ENCODE assay signal across 9 mouse cellular contexts in the genomic region with DNA sequence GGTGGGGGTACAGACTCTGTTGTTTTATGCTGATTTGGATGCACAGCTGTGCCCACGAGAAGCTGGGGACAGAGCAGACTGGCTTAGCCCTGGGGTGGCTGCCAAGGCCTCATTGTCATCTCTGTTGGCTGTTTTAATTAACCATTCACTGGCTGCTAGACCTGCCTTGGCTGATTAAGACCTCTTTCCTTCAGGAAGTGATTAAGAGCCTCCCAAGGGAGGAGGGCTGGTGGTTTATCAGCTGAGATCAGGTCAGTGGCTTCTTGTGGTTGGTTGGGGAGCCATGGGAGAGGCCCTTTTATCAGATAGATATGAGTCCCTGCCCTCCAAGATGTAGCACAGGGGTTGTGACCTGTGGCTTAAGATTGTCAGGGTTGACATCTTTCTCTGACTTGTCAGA. TPM values are rescaled to one million over a fixed set of nuclear protein-coding genes. Genes with fewer than 3 reads are reported as not detected.
DNase-seq lines count a peak whose midpoint lies in the region; ATAC-seq and TF ChIP-seq lines count a peak whose summit lies in the region.
"Had no signal": no experiment of that assay in that cellular context is flagged by ENCODE, and none has a peak within 500 bp of the region (broad histone marks: within the 10 kb centered on the region; RNA-seq: fewer than 3 reads in every experiment).

No protein-coding gene starts in this region.

- H3K9ac ChIP-seq in forebrain, embryonic 14.5 days (ENCODE audit: low read length) = no peak overlapping the region

- intact Hi-C loops in left cerebral cortex, postnatal 4 days (cut with DNase I) = no loop called here

- 0% methylated on average over 1 of the region's 1 CpGs for WGBS in forebrain, embryonic 14.5 days
- WGBS in olfactory bulb, adult 2 months = 23% methylated on average over 1 of the region's 1 CpGs

- no peaks in the 10 kb centered on the region for H3K27me3 ChIP-seq in forebrain, embryonic 14.5 days (replicated peaks; ENCODE audit: control insufficient read depth, insufficient read depth, low read length)

- no peaks in the 10 kb centered on the region for H3K9me3 ChIP-seq in forebrain, embryonic 14.5 days (replicated peaks; ENCODE audit: control insufficient read depth, low read length)

- no peaks in the 10 kb centered on the region for H3K36me3 ChIP-seq in forebrain, embryonic 14.5 days (ENCODE audit: control insufficient read depth, insufficient read depth, low read length)

- peak; percentile 84 for ATAC-seq in forebrain, embryonic 14.5 days

- no peak overlapping the region for H3K4me3 ChIP-seq in forebrain, embryonic 14.5 days (ENCODE audit: low read depth, low read length)
- H3K4me3 ChIP-seq in olfactory bulb, adult 2 months (ENCODE audit: insufficient read depth, low read depth, low read length) = no peak overlapping the region

- peak overlapping the region; percentile 10; the same call in 1 of the 2 replicates for H3K27ac ChIP-seq in forebrain, embryonic 14.5 days (ENCODE audit: low read depth, low read length)
- H3K27ac ChIP-seq in olfactory bulb, adult 2 months (ENCODE audit: insufficient read depth, low read depth, low read length) = 0 out of 2 replicates have a peak overlapping the region, but pooled peaks have one; percentile 28

- peaks cover 14% of the 10 kb centered on the region for H3K4me1 ChIP-seq in forebrain, embryonic 14.5 days (ENCODE audit: control insufficient read depth, insufficient read depth, low read length)
- peaks cover 12% of the 10 kb centered on the region for H3K4me1 ChIP-seq in olfactory bulb, adult 2 months (ENCODE audit: control insufficient read depth, insufficient read depth, low read length)

- TF ChIP-seq POLR2A in olfactory bulb, adult 2 months (IDR thresholded peaks at IDR 0.05; ENCODE audit: insufficient read depth, low read depth, low read length) = no peak

- peak; percentile 75 for DNase-seq in left cerebral cortex, postnatal 4 days
- DNase-seq in left cerebral cortex, adult 8-10 months (ENCODE audit: low spot score in 2 of 2) = no peak
- DNase-seq in forebrain, embryonic 14.5 days (ENCODE audit: low spot score) = peak; percentile 73
- peak; percentile 60 to 68 for DNase-seq in kidney, postnatal 36 days
- no peak for DNase-seq in testis, postnatal 10 days (ENCODE audit: low spot score)
- DNase-seq in heart, adult 8-10 months (ENCODE audit: low spot score) = no peak
- no peak for DNase-seq in layer of hippocampus, adult 11-12 months (ENCODE audit: low spot score)

- no peak for TF ChIP-seq CTCF in olfactory bulb, adult 2 months (IDR thresholded peaks at IDR 0.05; ENCODE audit: insufficient read depth, low read depth, low read length)

- no peak overlapping the region for H3K4me2 ChIP-seq in forebrain, embryonic 14.5 days (ENCODE audit: low read length)

RNA-seq across cellular contexts. Expression of gene Snx29, which starts 46.9 kb away (rescaled TPM):
- total RNA-seq in left cerebral cortex, postnatal 4 days (2021) = 10 to 100 TPM; 46.2 to 46.6 TPM
- total RNA-seq in left cerebral cortex, adult 8-10 months (2022) = 10 to 100 TPM; 25.0 to 29.6 (median 27.8) TPM
- polyA plus RNA-seq in forebrain, embryonic 14.5 days (2014; fragmentation: Nextera tagmentation; extraction: Ambion mirVana) = 3.8 and 7.7 TPM in 2 replicates
- not detected in 2 replicates for polyA plus RNA-seq in olfactory bulb, adult 2 months (2012; ENCODE audit: insufficient read depth, insufficient read length, low replicate concordance, missing spikeins)
- total RNA-seq in heart, adult 8-10 months (2022) = 10 to 100 TPM in 3 of 4 experiments, 1 to 10 TPM in 1; 9.4 to 12.3 (median 10.8) TPM

RNA-seq across cellular contexts. Expression of gene Tnfrsf17, which starts 56.0 kb away (rescaled TPM):
- total RNA-seq in left cerebral cortex, postnatal 4 days (2021) = not detected
- under 1 TPM; 0.48 to 0.78 (median 0.53) TPM for total RNA-seq in left cerebral cortex, adult 8-10 months (2022)
- not detected in 2 replicates for polyA plus RNA-seq in forebrain, embryonic 14.5 days (2014; fragmentation: Nextera tagmentation; extraction: Ambion mirVana)
- polyA plus RNA-seq in olfactory bulb, adult 2 months (2012; ENCODE audit: insufficient read depth, insufficient read length, low replicate concordance, missing spikeins) = not detected in 2 replicates
- under 1 TPM in 2 of 4 experiments, not detected in 2; 0.53 to 0.78 TPM for total RNA-seq in heart, adult 8-10 months (2022)
- polyA plus RNA-seq: lung, embryonic 16.5 days had no signal

Comparison
In these comparisons a context has a peak if more than half of its experiments do, and no peak if none do; other contexts are left out.
1. DNase-seq: peak in left cerebral cortex, postnatal 4 days (single experiment), forebrain, embryonic 14.5 days (single experiment) and kidney, postnatal 36 days (2 of 2); none in left cerebral cortex, adult 8-10 months (0 of 2), testis, postnatal 10 days (single experiment), heart, adult 8-10 months (single experiment) and layer of hippocampus, adult 11-12 months (single experiment).